Mouse (Mus musculus) forebrain, embryonic 12.5 days (tissue): ENCODE data around the gene Cldn34b2. TPM values are rescaled to one million over a fixed set of nuclear protein-coding genes. Genes with fewer than 3 reads are reported as not detected.
"Not testable (repeated sequence)": the region's sequence is repeated elsewhere in the genome, so short reads cannot be mapped to it uniquely, and the experiment has no call there.

Experiments
- ATAC-seq: fragments of 200-750 bp; cut with Nextera tagmentation; 2 replicates; pipeline ENCODE4 v1.8.0; 2017; ENCODE audit warnings: moderate TSS enrichment; ENCODE audit not compliant: low FRiP score
- H3K27ac ChIP-seq: fragments of 300-500 bp; sonication (generic); 2 replicates; pipeline ENCODE4 v1.5.1; 2016; ENCODE audit warnings: mild to moderate bottlenecking
- H3K27me3 ChIP-seq: fragments of 300-500 bp; sonication (generic); 2 replicates; pipeline ENCODE4 v1.6.1; 2016; ENCODE audit warnings: mild to moderate bottlenecking
- H3K36me3 ChIP-seq: fragments of 300-500 bp; sonication (generic); replicated peaks from 2 replicates; pipeline ENCODE4 v1.6.1; 2016; ENCODE audit warnings: mild to moderate bottlenecking
- H3K4me1 ChIP-seq: fragments of 300-500 bp; sonication (generic); 2 replicates; pipeline ENCODE4 v1.6.1; 2016
- H3K4me2 ChIP-seq: fragments of 300-500 bp; sonication (generic); 2 replicates; pipeline ENCODE4 v1.6.1; 2016; ENCODE audit warnings: mild to moderate bottlenecking, moderate library complexity
- H3K4me3 ChIP-seq: fragments of 300-500 bp; sonication (generic); replicated peaks from 2 replicates; pipeline ENCODE4 v1.5.1; 2016; ENCODE audit warnings: mild to moderate bottlenecking
- H3K9ac ChIP-seq: fragments of 300-500 bp; sonication (generic); 2 replicates; pipeline ENCODE4 v1.6.1; 2016; ENCODE audit warnings: mild to moderate bottlenecking
- H3K9me3 ChIP-seq: fragments of 300-500 bp; sonication (generic); 2 replicates; pipeline ENCODE4 v1.6.1; 2016
- WGBS: fragments of 180-500 bp; shearing (Covaris S2); methylation state at CpG from one replicate; pipeline ENCODE4 v1.1.7; 2016; 5-methylcytosine and 5-hydroxymethylcytosine counted together
- polyA plus RNA-seq: library from polyadenylated mRNA; unstranded; fragments of >200 nt; fragmentation: Nextera tagmentation; extraction: Ambion mirVana; gene quantifications from 2 replicates; pipeline ENCODE4 v1.2.1, GENCODE M21; 2016

Gene Cldn34b2
- not detected in 2 replicates for polyA plus RNA-seq

DNA sequence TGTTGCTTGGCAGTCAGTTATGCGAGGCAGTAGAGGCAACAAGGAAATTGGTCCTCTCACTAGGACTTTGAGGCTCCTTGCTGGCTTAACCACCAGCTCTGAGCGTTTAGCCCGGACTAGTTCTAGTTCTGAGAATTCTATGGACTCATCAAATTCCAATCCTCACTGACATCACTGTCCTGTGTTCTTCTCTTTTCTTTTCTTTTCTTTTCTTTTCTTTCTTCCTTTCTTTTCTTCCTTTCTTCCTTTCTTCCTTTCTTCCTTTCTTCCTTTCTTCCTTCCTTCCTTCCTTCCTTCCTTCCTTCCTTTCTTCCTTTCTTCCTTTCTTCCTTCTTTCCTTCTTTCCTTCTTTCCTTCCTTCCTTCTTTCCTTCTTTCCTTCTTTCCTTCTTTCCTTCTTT, at the start of gene Cldn34b2:
TSS of gene Cldn34b2 (minus strand) at position 101 of the 400 bp plus-strand sequence.
- not testable (repeated sequence) for ATAC-seq, H3K4me3 ChIP-seq, H3K27ac ChIP-seq, H3K4me2 ChIP-seq, H3K36me3 ChIP-seq, H3K27me3 ChIP-seq, H3K9me3 ChIP-seq, H3K4me1 ChIP-seq, H3K9ac ChIP-seq
- 91% methylated on average over 3 of the region's 3 CpGs for WGBS

DNA sequence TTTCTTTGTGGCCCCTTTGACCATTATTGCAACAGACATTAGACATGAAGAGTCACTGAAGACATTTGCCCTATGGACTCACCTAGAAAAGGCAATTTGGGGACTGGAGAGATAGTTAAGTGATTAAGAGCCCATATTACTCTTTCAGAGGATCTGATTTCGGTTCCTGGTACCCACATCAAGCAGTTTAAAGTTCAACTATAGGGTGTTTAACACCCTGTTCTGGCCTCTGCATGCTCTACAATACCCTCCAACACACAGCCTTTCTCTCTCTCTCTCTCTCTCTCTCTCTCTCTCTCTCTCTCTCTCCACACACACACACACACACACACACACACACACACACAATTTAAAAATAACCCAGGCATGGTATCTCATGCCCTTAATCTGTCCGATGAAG, 49.4 kb upstream of the Cldn34b2 start:
- Histone ChIP-seq H3K4me2 (no peak overlapping the region), H3K27ac (no peak overlapping the region), H3K4me3 (no peak overlapping the region), H3K27me3 (no peaks in the 10 kb centered on the region), H3K9me3 (no peaks in the 10 kb centered on the region), H3K9ac (no peak overlapping the region), H3K4me1 (no peaks in the 10 kb centered on the region), H3K36me3 (no peaks in the 10 kb centered on the region)
- ATAC-seq, result no peak
- WGBS, result 74% methylated on average over 2 of the region's 2 CpGs

DNA sequence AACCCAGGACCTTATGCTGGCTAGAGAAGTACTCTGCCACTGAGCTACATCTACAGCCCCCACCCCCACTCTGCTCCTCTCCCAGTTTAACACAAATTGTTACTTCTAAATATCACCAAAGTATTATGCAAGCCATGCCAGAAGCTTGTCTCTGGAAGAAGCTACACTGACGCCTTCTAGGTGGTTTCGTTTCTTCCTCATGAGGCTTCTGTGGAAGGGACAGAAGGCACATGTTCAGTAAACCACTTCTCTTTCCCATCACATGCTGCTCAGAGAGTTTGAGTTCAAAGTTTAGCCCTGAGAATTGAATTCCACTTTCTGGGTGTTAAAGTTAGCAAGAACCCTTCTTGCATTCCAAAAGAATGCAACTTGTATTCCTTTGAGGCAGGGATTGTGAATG, 49.0 kb upstream of the Cldn34b2 start:
- no peak for ATAC-seq
- Histone ChIP-seq H3K27me3 (no peaks in the 10 kb centered on the region), H3K4me1 (no peaks in the 10 kb centered on the region), H3K9me3 (no peaks in the 10 kb centered on the region), H3K27ac (no peak overlapping the region), H3K9ac (no peak overlapping the region), H3K36me3 (no peaks in the 10 kb centered on the region), H3K4me3 (no peak overlapping the region), H3K4me2 (no peak overlapping the region)
- WGBS, result 90% methylated on average over 2 of the region's 2 CpGs

DNA sequence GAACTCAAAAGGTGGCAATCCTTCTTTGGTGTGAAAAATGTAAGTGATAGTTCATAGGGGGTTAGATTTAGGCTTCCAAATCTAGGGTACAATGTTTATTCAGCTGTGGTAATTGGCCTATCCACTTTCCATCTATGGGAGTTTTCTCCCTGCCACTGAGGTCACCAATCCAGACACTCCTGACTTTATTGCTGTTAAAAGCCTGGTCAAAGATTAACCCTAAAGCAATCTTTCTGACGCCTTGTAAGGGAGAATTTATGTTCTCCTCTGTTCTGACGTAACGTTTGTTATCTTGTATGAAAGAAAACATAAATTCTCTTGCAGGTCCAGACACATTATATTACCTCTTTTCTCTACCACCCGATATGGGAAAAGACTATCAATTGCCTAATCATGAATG, 47.4 kb upstream of the Cldn34b2 start:
- H3K36me3 ChIP-seq, result no peaks in the 10 kb centered on the region
- WGBS, result 91% methylated on average over 4 of the region's 4 CpGs
- no peaks in the 10 kb centered on the region for H3K4me1 ChIP-seq
- no peaks in the 10 kb centered on the region for H3K27me3 ChIP-seq
- no peaks in the 10 kb centered on the region for H3K9me3 ChIP-seq
- H3K9ac ChIP-seq, result no peak overlapping the region
- no peak for ATAC-seq
- no peak overlapping the region for H3K27ac ChIP-seq
- no peak overlapping the region for H3K4me2 ChIP-seq
- no peak overlapping the region for H3K4me3 ChIP-seq

DNA sequence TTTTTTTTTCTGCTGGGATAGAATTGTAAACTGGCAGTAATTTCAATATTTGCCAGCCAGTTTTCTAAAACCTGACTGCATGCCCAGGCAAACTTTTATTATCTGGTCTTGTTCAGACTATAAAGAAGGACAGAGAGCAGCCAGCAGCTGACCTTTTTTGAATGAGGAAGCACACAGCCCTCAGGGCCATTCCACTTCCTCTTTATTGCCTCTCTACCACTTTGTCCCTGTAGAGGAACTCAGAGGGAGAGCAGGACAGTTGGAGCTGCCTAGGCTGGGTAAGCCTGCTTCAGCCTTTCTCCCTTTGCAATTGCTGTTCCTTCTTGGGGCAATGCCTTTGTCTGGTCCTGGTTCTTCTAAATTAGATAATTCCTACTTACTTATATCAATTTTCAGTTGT, 44.1 kb upstream of the Cldn34b2 start:
- H3K4me2 ChIP-seq, result no peak overlapping the region
- no peak overlapping the region for H3K27ac ChIP-seq
- no peaks in the 10 kb centered on the region for H3K36me3 ChIP-seq
- ATAC-seq, result no peak
- no peaks in the 10 kb centered on the region for H3K4me1 ChIP-seq
- H3K9me3 ChIP-seq, result no peaks in the 10 kb centered on the region
- no peaks in the 10 kb centered on the region for H3K27me3 ChIP-seq
- no peak overlapping the region for H3K9ac ChIP-seq
- H3K4me3 ChIP-seq, result no peak overlapping the region

DNA sequence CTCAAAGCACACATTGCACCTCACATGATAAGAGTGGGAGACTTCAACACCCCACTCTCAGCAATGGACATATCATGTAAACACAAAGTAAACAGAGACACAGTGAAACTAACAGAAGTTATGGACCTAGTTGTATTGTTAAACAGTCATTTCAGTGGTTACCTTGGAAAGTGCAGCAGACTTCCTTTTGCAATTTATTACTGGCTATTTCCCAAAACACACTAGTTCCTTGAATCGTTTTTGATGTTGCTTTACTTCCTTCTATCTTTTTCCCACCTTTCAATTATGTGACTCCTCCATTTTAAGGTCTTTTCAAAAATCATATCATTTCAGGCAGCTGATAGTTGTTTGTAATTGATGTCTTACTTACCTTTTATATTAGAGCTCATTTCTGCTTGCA, 43.5 kb upstream of the Cldn34b2 start:
- Histone ChIP-seq H3K9me3 (no peaks in the 10 kb centered on the region), H3K27me3 (no peaks in the 10 kb centered on the region), H3K9ac (no peak overlapping the region), H3K4me2 (no peak overlapping the region), H3K4me3 (no peak overlapping the region), H3K4me1 (no peaks in the 10 kb centered on the region), H3K36me3 (no peaks in the 10 kb centered on the region), H3K27ac (no peak overlapping the region)
- no peak for ATAC-seq
- WGBS, result 76% methylated on average over 1 of the region's 1 CpGs

DNA sequence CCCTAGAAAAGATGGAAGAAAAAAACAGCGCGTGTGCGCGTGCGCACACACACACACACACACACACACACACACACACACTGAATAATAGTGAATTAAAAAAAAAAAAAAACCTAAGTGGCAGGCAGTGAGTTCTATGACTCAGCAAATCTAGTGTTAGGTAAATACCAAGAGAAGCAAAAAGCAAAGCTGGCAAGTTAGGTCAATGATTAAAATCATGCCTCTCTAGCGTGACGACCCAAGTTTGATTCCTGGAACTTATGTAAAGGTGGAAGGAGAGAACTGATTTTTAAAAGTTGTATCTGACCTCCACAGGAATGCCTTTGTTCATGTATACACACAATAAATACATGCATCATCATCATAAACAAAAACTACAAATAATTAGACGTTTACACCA, 41.7 kb upstream of the Cldn34b2 start:
- no peak overlapping the region for H3K9ac ChIP-seq
- 95% methylated on average over 8 of the region's 8 CpGs for WGBS
- H3K27me3 ChIP-seq, result no peaks in the 10 kb centered on the region
- H3K4me2 ChIP-seq, result no peak overlapping the region
- H3K4me1 ChIP-seq, result no peaks in the 10 kb centered on the region
- no peaks in the 10 kb centered on the region for H3K9me3 ChIP-seq
- no peak for ATAC-seq
- no peak overlapping the region for H3K27ac ChIP-seq
- H3K36me3 ChIP-seq, result no peaks in the 10 kb centered on the region
- no peak overlapping the region for H3K4me3 ChIP-seq

DNA sequence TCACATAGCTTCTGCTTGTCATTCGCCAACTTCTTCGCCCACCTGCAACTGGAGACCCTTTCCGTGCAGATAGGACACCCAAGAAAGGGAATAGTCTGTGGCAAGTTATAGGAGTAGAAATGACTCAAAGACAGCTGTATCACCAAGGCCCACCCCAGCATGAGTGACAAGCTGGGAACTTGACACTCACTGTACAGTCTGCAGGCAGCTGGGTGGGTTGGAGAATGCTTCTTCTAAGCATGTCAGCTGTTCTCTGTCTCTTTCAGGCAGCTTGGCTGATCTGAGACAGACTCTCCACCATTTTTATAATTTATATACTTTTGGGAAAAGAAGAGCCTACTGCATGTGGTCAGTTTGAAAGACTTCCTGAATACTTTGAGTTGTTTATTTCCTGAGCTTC, 39.5 kb upstream of the Cldn34b2 start:
- no peak for ATAC-seq
- no peak overlapping the region for H3K9ac ChIP-seq
- no peak overlapping the region for H3K4me3 ChIP-seq
- no peaks in the 10 kb centered on the region for H3K4me1 ChIP-seq
- H3K27ac ChIP-seq, result no peak overlapping the region
- H3K4me2 ChIP-seq, result no peak overlapping the region
- H3K36me3 ChIP-seq, result no peaks in the 10 kb centered on the region
- H3K9me3 ChIP-seq, result no peaks in the 10 kb centered on the region
- no peaks in the 10 kb centered on the region for H3K27me3 ChIP-seq
- WGBS, result 88% methylated on average over 3 of the region's 3 CpGs

DNA sequence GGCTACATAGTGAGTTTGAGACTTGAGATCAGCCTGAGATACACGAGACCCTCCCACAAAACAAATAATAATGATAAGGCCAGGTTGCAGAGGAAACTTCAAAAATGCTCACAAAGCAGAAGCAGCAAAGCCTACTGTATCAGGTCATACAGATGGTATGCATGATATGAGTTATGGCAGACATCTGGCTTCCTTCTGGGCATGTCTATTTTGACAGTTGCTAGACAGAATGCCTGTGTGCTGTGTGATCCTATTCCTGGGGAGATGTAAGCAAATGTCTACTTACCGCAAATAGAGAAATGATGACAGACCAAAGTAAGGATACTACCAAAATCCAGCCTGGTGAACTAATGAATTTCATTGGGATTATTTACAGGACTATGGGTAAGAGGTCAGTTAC, 38.1 kb upstream of the Cldn34b2 start:
- Histone ChIP-seq H3K9ac (no peak overlapping the region), H3K27ac (no peak overlapping the region), H3K4me3 (no peak overlapping the region), H3K27me3 (no peaks in the 10 kb centered on the region), H3K4me2 (no peak overlapping the region), H3K36me3 (no peaks in the 10 kb centered on the region), H3K4me1 (no peaks in the 10 kb centered on the region), H3K9me3 (no peaks in the 10 kb centered on the region)
- WGBS, result 75% methylated on average over 2 of the region's 2 CpGs
- no peak for ATAC-seq

DNA sequence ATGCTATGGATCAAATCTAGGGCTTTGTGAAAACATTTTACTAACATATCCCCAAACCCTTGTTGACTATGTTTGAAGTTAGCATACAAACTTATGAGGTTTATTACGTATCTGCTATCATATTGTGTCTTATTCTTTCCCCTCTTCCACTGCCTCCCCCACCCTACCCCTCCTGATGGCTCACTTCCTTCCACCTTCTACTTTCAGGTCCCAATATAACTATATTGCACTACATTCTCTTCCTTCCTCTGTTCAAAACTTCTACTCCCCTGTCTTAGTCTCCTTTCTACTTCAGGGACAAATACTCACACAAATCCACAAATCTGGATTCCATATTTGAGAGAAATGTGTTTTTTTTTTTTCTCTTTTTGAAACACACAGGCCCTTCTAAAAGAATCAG, 35.3 kb upstream of the Cldn34b2 start:
- no peaks in the 10 kb centered on the region for H3K36me3 ChIP-seq
- no peak overlapping the region for H3K9ac ChIP-seq
- no peak overlapping the region for H3K4me3 ChIP-seq
- 63% methylated on average over 1 of the region's 1 CpGs for WGBS
- H3K27me3 ChIP-seq, result no peaks in the 10 kb centered on the region
- H3K4me1 ChIP-seq, result no peaks in the 10 kb centered on the region
- no peaks in the 10 kb centered on the region for H3K9me3 ChIP-seq
- no peak overlapping the region for H3K27ac ChIP-seq
- ATAC-seq, result no peak
- no peak overlapping the region for H3K4me2 ChIP-seq

DNA sequence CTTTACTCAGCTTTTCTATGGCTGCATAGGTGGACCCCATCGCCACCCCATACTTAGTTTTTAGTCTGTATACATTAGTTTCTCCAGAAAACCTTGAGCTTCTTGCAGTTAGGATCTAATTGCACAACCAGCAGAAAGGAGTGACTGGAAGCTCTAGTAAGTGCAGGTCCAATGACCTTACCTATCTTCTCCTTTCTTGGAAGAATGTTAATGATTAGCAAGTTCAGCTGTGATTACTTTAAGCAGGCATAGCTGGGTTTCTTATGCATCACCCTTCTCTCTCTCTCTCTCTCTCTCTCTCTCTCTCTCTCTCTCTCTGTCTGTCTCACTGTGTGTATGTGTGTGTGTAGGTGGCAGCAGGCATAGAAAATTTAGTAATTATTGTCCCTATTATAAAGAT, 23.7 kb upstream of the Cldn34b2 start:
- no peak overlapping the region for H3K4me2 ChIP-seq
- no peaks in the 10 kb centered on the region for H3K27me3 ChIP-seq
- H3K4me3 ChIP-seq, result no peak overlapping the region
- no peak for ATAC-seq
- no peaks in the 10 kb centered on the region for H3K4me1 ChIP-seq
- no peaks in the 10 kb centered on the region for H3K9me3 ChIP-seq
- H3K36me3 ChIP-seq, result no peaks in the 10 kb centered on the region
- no peak overlapping the region for H3K9ac ChIP-seq
- H3K27ac ChIP-seq, result no peak overlapping the region
- WGBS, result 68% methylated on average over 1 of the region's 1 CpGs

DNA sequence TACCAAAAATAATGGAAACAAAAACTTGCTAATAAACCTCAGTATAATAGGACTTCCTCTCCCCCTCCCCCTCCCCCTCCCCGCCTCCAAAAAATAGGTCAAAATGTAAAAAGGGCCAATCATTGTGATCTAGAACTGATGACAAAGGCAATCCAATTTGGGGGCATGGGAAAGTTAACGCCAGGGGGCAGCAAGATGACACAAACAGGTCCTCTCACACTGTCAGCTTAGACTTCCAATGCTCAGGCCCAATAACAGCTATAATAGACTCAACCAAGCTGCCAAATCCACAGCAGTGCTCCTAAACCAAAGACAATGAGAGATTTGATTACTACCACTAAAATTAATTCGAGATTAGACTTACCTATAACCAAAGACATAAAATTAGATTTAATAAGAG, 16.5 kb upstream of the Cldn34b2 start:
- 16% methylated on average over 3 of the region's 3 CpGs for WGBS
- no peaks in the 10 kb centered on the region for H3K36me3 ChIP-seq
- no peaks in the 10 kb centered on the region for H3K9me3 ChIP-seq
- H3K27ac ChIP-seq, result no peak overlapping the region
- no peak overlapping the region for H3K4me2 ChIP-seq
- ATAC-seq, result no peak
- H3K27me3 ChIP-seq, result no peaks in the 10 kb centered on the region
- H3K4me3 ChIP-seq, result no peak overlapping the region
- H3K4me1 ChIP-seq, result no peaks in the 10 kb centered on the region
- H3K9ac ChIP-seq, result no peak overlapping the region

DNA sequence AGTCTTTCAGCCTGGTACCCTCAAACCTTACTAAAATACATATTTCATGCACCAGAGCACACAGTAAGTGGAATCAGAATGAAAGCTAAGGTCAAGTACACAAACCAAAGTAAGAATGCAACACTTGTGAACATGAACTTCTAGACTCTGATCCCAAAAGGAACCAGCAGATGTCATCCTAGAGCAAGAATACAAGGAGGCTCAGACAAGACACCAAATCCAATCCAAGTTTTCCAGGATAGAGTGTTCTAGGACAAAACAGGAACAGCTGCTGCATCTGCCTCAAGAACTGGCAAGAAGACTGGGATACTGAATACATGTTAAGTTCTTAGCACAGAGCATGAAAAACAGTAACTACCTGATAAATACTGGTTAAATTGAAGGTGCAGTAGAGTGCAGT, 30.2 kb downstream of the Cldn34b2 start:
- no peaks in the 10 kb centered on the region for H3K9me3 ChIP-seq
- no peak for ATAC-seq
- no peaks in the 10 kb centered on the region for H3K36me3 ChIP-seq
- no peak overlapping the region for H3K4me2 ChIP-seq
- H3K27me3 ChIP-seq, result no peaks in the 10 kb centered on the region
- no peak overlapping the region for H3K4me3 ChIP-seq
- H3K9ac ChIP-seq, result no peak overlapping the region
- H3K4me1 ChIP-seq, result no peaks in the 10 kb centered on the region
- H3K27ac ChIP-seq, result no peak overlapping the region

DNA sequence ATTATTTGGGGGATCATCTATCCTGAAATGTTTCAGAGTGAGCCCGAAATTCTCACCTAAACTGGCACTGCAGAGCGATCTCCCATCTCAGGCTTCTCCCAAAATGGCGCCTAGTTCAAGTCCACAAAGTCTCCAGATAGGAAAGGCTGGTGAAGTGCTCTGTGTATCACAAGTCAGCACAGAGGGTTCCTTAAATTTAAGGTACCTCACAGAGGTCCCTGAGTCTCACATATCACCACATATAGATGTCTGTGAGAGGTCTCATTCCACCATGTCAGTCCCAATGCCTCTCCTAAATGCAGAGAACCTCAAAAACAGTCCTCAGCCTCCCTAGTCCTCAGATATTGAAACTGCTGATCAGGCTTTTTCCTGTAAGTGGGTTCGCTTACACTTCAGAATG, 34.6 kb downstream of the Cldn34b2 start, which contains the start of gene Magea2:
TSS of gene Magea2 (minus strand) at position 101 of the 400 bp plus-strand sequence.
- not testable (repeated sequence) for H3K4me2 ChIP-seq, H3K27ac ChIP-seq, H3K4me1 ChIP-seq, H3K27me3 ChIP-seq, H3K36me3 ChIP-seq, H3K9me3 ChIP-seq, H3K9ac ChIP-seq, ATAC-seq, H3K4me3 ChIP-seq
- WGBS, result 75% methylated on average over 4 of the region's 4 CpGs
